Mouse (Mus musculus): Measurements from ENCODE around the gene Ramac.

Gene Ramac

GRCm38 (mm10) chr7:81762180-81763109 is at the start of gene Ramac:
Ramac (plus strand) TSS chr7:81762925.
- DNase-seq (ENCODE audit: low spot score): peak; percentile 65

GRCm38 (mm10) chr7:81718657-81719056 is 44.1 kb upstream of the Ramac start:
- peak; percentile 40 for DNase-seq (ENCODE audit: low spot score)

- DNase-seq (ENCODE audit: low spot score): no peak
Observed at GRCm38 (mm10) chr7:81719216-81719661, 43.5 kb upstream of the Ramac start.

GRCm38 (mm10) chr7:81721271-81721670 is 41.5 kb upstream of the Ramac start:
- DNase-seq (ENCODE audit: low spot score): no peak

- no peak for DNase-seq (ENCODE audit: low spot score)
Observed at GRCm38 (mm10) chr7:81723851-81724250, 38.9 kb upstream of the Ramac start.

- DNase-seq (ENCODE audit: low spot score): no peak
Observed at GRCm38 (mm10) chr7:81725986-81726727, 36.6 kb upstream of the Ramac start.

- no peak for DNase-seq (ENCODE audit: low spot score)
Observed at GRCm38 (mm10) chr7:81726728-81727005, 36.1 kb upstream of the Ramac start.

GRCm38 (mm10) chr7:81727716-81728115 is 35.0 kb upstream of the Ramac start:
- DNase-seq (ENCODE audit: low spot score): no peak

- no peak for DNase-seq (ENCODE audit: low spot score)
Observed at GRCm38 (mm10) chr7:81729787-81730186, 32.9 kb upstream of the Ramac start.

- DNase-seq (ENCODE audit: low spot score): peak; percentile 26
Observed at GRCm38 (mm10) chr7:81731181-81731651, 31.5 kb upstream of the Ramac start.

GRCm38 (mm10) chr7:81732183-81733089 is 30.3 kb upstream of the Ramac start:
- no peak for DNase-seq (ENCODE audit: low spot score)

- no peak for DNase-seq (ENCODE audit: low spot score)
Observed at GRCm38 (mm10) chr7:81735300-81736048, 27.3 kb upstream of the Ramac start.

GRCm38 (mm10) chr7:81738720-81739385 is 23.9 kb upstream of the Ramac start:
- DNase-seq (ENCODE audit: low spot score): no peak

GRCm38 (mm10) chr7:81740010-81740409 is 22.7 kb upstream of the Ramac start:
- no peak for DNase-seq (ENCODE audit: low spot score)

- no peak for DNase-seq (ENCODE audit: low spot score)
Observed at GRCm38 (mm10) chr7:81744145-81744544, 18.6 kb upstream of the Ramac start.

GRCm38 (mm10) chr7:81747956-81748355 is 14.8 kb upstream of the Ramac start:
- no peak for DNase-seq (ENCODE audit: low spot score)

GRCm38 (mm10) chr7:81763110-81763845 is 553 bp downstream of the Ramac start:
- DNase-seq (ENCODE audit: low spot score): no peak

GRCm38 (mm10) chr7:81772786-81773539 is 10.2 kb downstream of the Ramac start:
- DNase-seq (ENCODE audit: low spot score): no peak

- DNase-seq (ENCODE audit: low spot score): no peak
Observed at GRCm38 (mm10) chr7:81775325-81775724, 12.6 kb downstream of the Ramac start.

All from layer of hippocampus, adult 9-10 months (tissue).